Mouse (Mus musculus): ENCODE data around the gene Nans.

GRCm38 (mm10) chr4:46458411-46458810 is 30.6 kb upstream of the Nans start:
- TF ChIP-seq POLR2A (IDR thresholded peaks at IDR 0.05; ENCODE audit: borderline replicate concordance, low read depth, low read length) (no peak), CTCF (IDR thresholded peaks at IDR 0.05; ENCODE audit: low read depth, low read length) (no peak)

Measured in bone marrow macrophage, adult 2 months (primary cell).